Mouse (Mus musculus) heart, postnatal 4 days (tissue): ENCODE data around the gene Efna3. TPM values are rescaled to one million over a fixed set of nuclear protein-coding genes. Genes with fewer than 3 reads are reported as not detected.
A peak's percentile ranks its signal among the peaks of the same experiment; 100 is the strongest.

Source experiments
- DNase-seq: peaks from one replicate; pipeline ENCODE4 v3.0.0; 2021
- total RNA-seq, 2 experiments: library from RNA; stranded (reverse); gene quantifications; 2 replicates each; pipeline ENCODE4 v1.2.3; 2021

The Efna3 gene
- total RNA-seq, 2 experiments from 2014 or later: 0.26 TPM; not detected in 1

- DNase-seq: peak; percentile 61
These were observed 15.2 kb upstream of the Efna3 start, which contains the start of gene Efna4 for GRCm38 (mm10) chr3:89337721-89338578. Gene Efna4, minus strand, starts transcription at chr3:89338028.

- no peak for DNase-seq
These were observed 14.4 kb upstream of the Efna3 start for GRCm38 (mm10) chr3:89337062-89337720.

GRCm38 (mm10) chr3:89336529-89336928 is 13.8 kb upstream of the Efna3 start:
- DNase-seq: no peak

- DNase-seq: peak; percentile 5
These were observed 10.3 kb upstream of the Efna3 start for GRCm38 (mm10) chr3:89333053-89333452.

GRCm38 (mm10) chr3:89332476-89332875 is 9.7 kb upstream of the Efna3 start:
- peak; percentile 17 for DNase-seq

GRCm38 (mm10) chr3:89332013-89332412 is 9.2 kb upstream of the Efna3 start:
- no peak for DNase-seq

- no peak for DNase-seq
These were observed 8.8 kb upstream of the Efna3 start for GRCm38 (mm10) chr3:89331561-89331960.

- no peak for DNase-seq
These were observed 8.2 kb upstream of the Efna3 start for GRCm38 (mm10) chr3:89330948-89331347.

GRCm38 (mm10) chr3:89330346-89330745 is 7.6 kb upstream of the Efna3 start:
- DNase-seq: no peak

- DNase-seq: no peak
These were observed 5.9 kb upstream of the Efna3 start for GRCm38 (mm10) chr3:89328623-89329022.

GRCm38 (mm10) chr3:89327371-89327870 is 4.7 kb upstream of the Efna3 start:
- no peak for DNase-seq

- DNase-seq: no peak
These were observed 3.1 kb upstream of the Efna3 start for GRCm38 (mm10) chr3:89325882-89326281.

GRCm38 (mm10) chr3:89322131-89322500 is 649 bp downstream of the Efna3 start:
- DNase-seq: no peak

GRCm38 (mm10) chr3:89321183-89322130 is 1.3 kb downstream of the Efna3 start:
- peak; percentile 22 for DNase-seq

- DNase-seq: peak; percentile 28
These were observed 2.1 kb downstream of the Efna3 start for GRCm38 (mm10) chr3:89320581-89321182.

GRCm38 (mm10) chr3:89319591-89320350 is 3.0 kb downstream of the Efna3 start:
- peak; percentile 22 for DNase-seq

GRCm38 (mm10) chr3:89318971-89319590 is 3.7 kb downstream of the Efna3 start:
- no peak for DNase-seq

- DNase-seq: no peak
These were observed 4.4 kb downstream of the Efna3 start for GRCm38 (mm10) chr3:89318316-89318715.

- DNase-seq: no peak
These were observed 5.5 kb downstream of the Efna3 start for GRCm38 (mm10) chr3:89317246-89317645.

- DNase-seq: peak; percentile 91
These were observed 5.9 kb downstream of the Efna3 start for GRCm38 (mm10) chr3:89316833-89317232.
